Mouse (Mus musculus) forebrain, embryonic 10.5 days (tissue): ENCODE results near the gene Slc22a3. TPM values are rescaled to one million over a fixed set of nuclear protein-coding genes. Genes with fewer than 3 reads are reported as not detected.

ENCODE experiments used
- DNase-seq: peaks from one replicate; pipeline ENCODE4 v3.0.0-alpha.2; 2017; ENCODE audit warnings: low spot score; ENCODE audit errors: extremely low spot score
- H3K27ac ChIP-seq: fragments of 300-500 bp; sonication (generic); 2 replicates; pipeline ENCODE4 v1.5.1; 2016; ENCODE audit warnings: mild to moderate bottlenecking
- H3K27me3 ChIP-seq: fragments of 300-500 bp; sonication (generic); 2 replicates; pipeline ENCODE4 v1.6.1; 2016; ENCODE audit warnings: mild to moderate bottlenecking; ENCODE audit not compliant: poor library complexity, severe bottlenecking
- H3K36me3 ChIP-seq: fragments of 300-500 bp; sonication (generic); replicated peaks from 2 replicates; pipeline ENCODE4 v1.6.1; 2016; ENCODE audit warnings: mild to moderate bottlenecking, moderate library complexity
- H3K4me1 ChIP-seq: fragments of 300-500 bp; sonication (generic); 2 replicates; pipeline ENCODE4 v1.6.1; 2016
- H3K4me3 ChIP-seq: fragments of 300-500 bp; sonication (generic); 2 replicates; pipeline ENCODE4 v1.5.1; 2016; ENCODE audit warnings: mild to moderate bottlenecking, moderate library complexity
- H3K9me3 ChIP-seq: fragments of 300-500 bp; sonication (generic); 2 replicates; pipeline ENCODE4 v1.6.1; 2016; ENCODE audit warnings: mild to moderate bottlenecking, moderate library complexity
- WGBS: fragments of 180-500 bp; shearing (Covaris S2); methylation state at CpG from one replicate; pipeline ENCODE4 v1.1.7; 2016; 5-methylcytosine and 5-hydroxymethylcytosine counted together
- polyA plus RNA-seq: library from polyadenylated mRNA; unstranded; fragments of >200 nt; fragmentation: Nextera tagmentation; extraction: Ambion mirVana; gene quantifications from 2 replicates; pipeline ENCODE4 v1.2.1, GENCODE M21; 2016

The Slc22a3 gene
- 0.04 TPM in 1 of 2 replicates, not detected in the other for polyA plus RNA-seq

GRCm38 (mm10) chr17:12507654-12508204, at the start of gene Slc22a3:
TSS of gene Slc22a3 (minus strand) at chr17:12507704.
- no peaks in the 10 kb centered on the region for H3K36me3 ChIP-seq
- no peak within 1 kb of the TSS for H3K27ac ChIP-seq
- H3K27me3 ChIP-seq = peaks cover 65% of the 10 kb centered on the region
- no peak for DNase-seq
- WGBS = 8% methylated on average over 14 of the region's 14 CpGs
- peaks cover 10% of the 10 kb centered on the region for H3K4me1 ChIP-seq
- H3K4me3 ChIP-seq = peak within 1 kb of the TSS; percentile 43
- no peaks in the 10 kb centered on the region for H3K9me3 ChIP-seq

DNA sequence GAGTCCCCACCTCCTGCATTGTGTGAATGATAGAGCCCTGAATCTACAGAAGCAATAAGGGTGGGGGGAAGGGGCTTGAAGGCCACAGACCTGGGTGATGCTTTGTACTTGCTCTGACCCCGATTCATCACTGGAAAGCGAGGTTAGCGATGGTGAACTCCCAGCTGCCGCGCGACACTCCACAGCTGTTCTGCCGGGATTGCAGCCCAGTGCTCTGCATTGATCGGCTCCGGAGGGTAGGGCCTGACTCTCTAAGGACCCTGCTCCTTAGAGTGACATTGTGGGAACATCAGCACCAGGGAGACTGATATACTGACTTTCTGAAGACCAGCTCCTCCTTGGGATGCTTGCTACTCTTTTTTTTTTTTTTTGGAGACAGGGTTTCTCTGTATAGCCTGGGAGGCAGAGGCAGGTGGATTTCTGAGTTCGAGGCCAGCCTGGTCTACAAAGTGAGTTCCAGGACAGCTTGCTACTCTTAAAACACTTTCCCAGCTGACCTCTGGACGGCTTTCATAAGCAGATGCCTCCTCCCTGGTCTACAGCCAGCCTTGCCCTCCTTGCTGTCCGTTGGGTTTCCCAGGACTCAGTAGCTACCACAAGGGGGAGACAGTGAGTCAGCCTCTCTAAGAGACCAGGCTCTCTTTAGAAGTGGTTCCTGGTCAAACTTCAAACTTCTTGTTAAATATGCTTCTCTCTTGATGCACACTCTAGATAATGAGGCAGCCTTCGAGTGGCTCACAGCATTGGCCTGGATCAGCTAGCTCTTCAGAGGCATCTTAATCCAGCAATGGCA, 27.0 kb upstream of the Slc22a3 start:
- no peaks in the 10 kb centered on the region for H3K9me3 ChIP-seq
- H3K27me3 ChIP-seq = no peaks in the 10 kb centered on the region
- no peaks in the 10 kb centered on the region for H3K36me3 ChIP-seq
- H3K4me1 ChIP-seq = no peaks in the 10 kb centered on the region; the same call in 1 of the 2 replicates
- no peak overlapping the region for H3K27ac ChIP-seq
- DNase-seq = peak; percentile 63
- WGBS = 65% methylated on average over 13 of the region's 13 CpGs
- H3K4me3 ChIP-seq = no peak overlapping the region

GRCm38 (mm10) chr17:12532115-12532514, 24.6 kb upstream of the Slc22a3 start:
- no peak overlapping the region for H3K27ac ChIP-seq
- H3K9me3 ChIP-seq = no peaks in the 10 kb centered on the region
- WGBS = 40% methylated on average over 5 of the region's 5 CpGs
- H3K27me3 ChIP-seq = no peaks in the 10 kb centered on the region
- no peak overlapping the region for H3K4me3 ChIP-seq
- no peaks in the 10 kb centered on the region; the same call in 1 of the 2 replicates for H3K4me1 ChIP-seq
- no peaks in the 10 kb centered on the region for H3K36me3 ChIP-seq
- peak; percentile 57 for DNase-seq

- no peak overlapping the region for H3K27ac ChIP-seq
- no peaks in the 10 kb centered on the region for H3K9me3 ChIP-seq
- H3K4me1 ChIP-seq = no peaks in the 10 kb centered on the region; the same call in 1 of the 2 replicates
- H3K36me3 ChIP-seq = no peaks in the 10 kb centered on the region
- H3K27me3 ChIP-seq = no peaks in the 10 kb centered on the region
- WGBS = 71% methylated on average over 6 of the region's 6 CpGs
- DNase-seq = no peak
- H3K4me3 ChIP-seq = no peak overlapping the region
These were observed 22.6 kb upstream of the Slc22a3 start for GRCm38 (mm10) chr17:12530081-12530480.

DNA sequence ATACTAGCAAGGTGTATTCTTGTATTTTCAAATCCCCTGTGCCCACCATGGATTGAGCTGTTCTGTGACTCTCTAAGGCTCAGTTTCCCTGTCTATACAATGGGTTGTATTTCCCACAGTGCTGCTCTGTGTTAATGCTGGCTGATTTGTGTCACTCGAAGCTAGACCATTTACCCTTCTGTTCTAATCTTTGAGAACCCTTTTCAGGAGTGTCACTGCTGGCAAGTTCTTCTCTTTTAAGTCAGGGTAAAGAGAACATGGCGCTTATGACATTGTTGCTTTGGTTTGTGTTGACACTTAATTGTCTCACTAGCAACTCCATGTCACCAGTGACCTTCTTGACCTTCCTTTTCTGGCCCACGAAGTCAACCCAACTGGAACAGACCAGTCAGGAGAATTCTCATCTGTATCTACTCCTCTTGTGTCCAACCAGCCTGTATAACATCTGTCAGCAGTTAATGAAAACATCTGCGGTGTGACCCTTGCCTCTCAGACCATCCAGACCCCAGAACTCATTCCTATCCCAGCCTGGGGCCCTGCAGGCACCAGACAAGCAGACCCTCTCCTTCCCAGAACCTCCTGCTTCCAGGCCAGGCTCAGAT, 22.0 kb upstream of the Slc22a3 start:
- no peaks in the 10 kb centered on the region for H3K9me3 ChIP-seq
- H3K4me3 ChIP-seq = no peak overlapping the region
- H3K27me3 ChIP-seq = no peaks in the 10 kb centered on the region
- no peaks in the 10 kb centered on the region; the same call in 1 of the 2 replicates for H3K4me1 ChIP-seq
- 71% methylated on average over 4 of the region's 4 CpGs for WGBS
- H3K36me3 ChIP-seq = no peaks in the 10 kb centered on the region
- no peak overlapping the region for H3K27ac ChIP-seq
- no peak for DNase-seq

DNA sequence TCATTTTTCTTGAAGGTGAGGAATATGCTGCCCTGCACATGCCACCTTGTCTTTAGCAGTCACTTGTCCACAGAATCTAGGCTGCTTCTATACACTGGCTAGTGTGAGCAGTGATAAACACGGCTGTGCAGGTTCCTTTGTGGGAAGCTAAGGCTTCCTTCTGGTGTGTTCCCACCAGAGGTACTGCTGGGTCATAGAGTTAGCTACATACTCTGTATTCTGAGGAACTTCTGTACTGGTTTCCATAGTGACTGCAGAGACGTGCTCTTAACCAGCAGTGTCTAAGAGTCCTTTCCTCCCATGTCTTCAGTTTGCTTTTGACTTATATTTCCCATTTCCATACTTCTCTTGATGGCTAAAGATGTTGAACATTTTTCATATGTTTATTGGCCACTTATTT, 11.6 kb upstream of the Slc22a3 start:
- DNase-seq = no peak
- peaks cover 16% of the 10 kb centered on the region for H3K9me3 ChIP-seq
- no peak overlapping the region for H3K4me3 ChIP-seq
- H3K27ac ChIP-seq = no peak overlapping the region
- no peaks in the 10 kb centered on the region for H3K27me3 ChIP-seq
- 87% methylated on average over 2 of the region's 2 CpGs for WGBS
- H3K4me1 ChIP-seq = no peaks in the 10 kb centered on the region
- no peaks in the 10 kb centered on the region for H3K36me3 ChIP-seq

GRCm38 (mm10) chr17:12518194-12518593, 10.7 kb upstream of the Slc22a3 start:
- H3K27ac ChIP-seq = no peak overlapping the region
- no peak for DNase-seq
- no peaks in the 10 kb centered on the region for H3K4me1 ChIP-seq
- no peaks in the 10 kb centered on the region for H3K27me3 ChIP-seq
- 87% methylated on average over 6 of the region's 6 CpGs for WGBS
- no peaks in the 10 kb centered on the region for H3K36me3 ChIP-seq
- no peak overlapping the region for H3K4me3 ChIP-seq
- H3K9me3 ChIP-seq = peaks cover 16% of the 10 kb centered on the region

DNA sequence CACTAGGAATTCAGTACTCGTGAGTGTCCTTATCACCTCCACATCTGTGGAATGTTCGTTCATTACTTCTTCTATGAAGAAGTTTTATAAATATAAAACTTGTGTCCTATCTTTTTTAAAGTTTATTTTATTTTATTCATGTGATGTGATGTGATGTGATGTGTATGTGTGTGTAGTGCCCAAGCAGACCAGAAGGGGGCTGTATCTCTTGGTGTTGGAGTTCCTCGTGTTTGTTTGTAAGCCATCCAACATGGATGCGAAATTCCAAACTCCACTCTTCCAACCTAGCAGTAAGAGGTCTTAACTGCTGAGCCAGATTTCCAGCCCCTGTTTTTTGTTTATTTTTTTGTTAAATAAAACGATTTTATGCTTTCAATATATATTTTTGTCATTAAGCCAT, 6.5 kb upstream of the Slc22a3 start:
- H3K9me3 ChIP-seq = no peaks in the 10 kb centered on the region

GRCm38 (mm10) chr17:12513107-12513923, 5.8 kb upstream of the Slc22a3 start:
- Histone ChIP-seq H3K27ac (no peak overlapping the region), H3K4me3 (no peak overlapping the region), H3K27me3 (peaks cover 18% of the 10 kb centered on the region), H3K4me1 (no peaks in the 10 kb centered on the region), H3K36me3 (no peaks in the 10 kb centered on the region), H3K9me3 (no peaks in the 10 kb centered on the region)
- DNase-seq = no peak
- 86% methylated on average over 9 of the region's 9 CpGs for WGBS

More for the DNA sequence above, 6.5 kb upstream of the Slc22a3 start:
- Histone ChIP-seq H3K36me3 (no peaks in the 10 kb centered on the region), H3K4me3 (no peak overlapping the region), H3K27me3 (peaks cover 11% of the 10 kb centered on the region), H3K27ac (no peak overlapping the region), H3K4me1 (no peaks in the 10 kb centered on the region)
- DNase-seq = no peak
- WGBS = 83% methylated on average over 5 of the region's 5 CpGs

DNA sequence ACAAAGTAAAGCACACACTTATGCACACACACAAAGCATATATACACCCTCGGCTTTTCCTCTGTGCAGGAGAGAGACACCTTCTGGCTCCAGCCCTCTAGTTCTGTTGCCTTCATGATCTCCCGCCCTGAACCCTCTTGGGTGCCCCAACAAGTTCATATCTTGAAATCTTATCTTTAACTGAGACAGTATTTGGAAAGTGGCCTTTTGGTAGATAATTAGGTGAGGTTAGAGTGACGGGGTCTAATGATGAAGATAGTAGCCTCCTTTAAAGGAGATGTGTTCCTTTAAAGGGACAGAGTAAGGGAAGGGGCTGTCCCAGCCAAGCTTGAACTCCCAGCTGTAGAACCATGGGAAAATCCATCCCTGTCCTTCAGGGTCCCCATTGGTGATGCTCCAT, 3.7 kb upstream of the Slc22a3 start:
- Histone ChIP-seq H3K9me3 (no peaks in the 10 kb centered on the region), H3K4me1 (peaks cover 10% of the 10 kb centered on the region), H3K27ac (no peak overlapping the region), H3K36me3 (no peaks in the 10 kb centered on the region), H3K27me3 (peaks cover 39% of the 10 kb centered on the region), H3K4me3 (no peak overlapping the region)
- no peak for DNase-seq
- 82% methylated on average over 3 of the region's 3 CpGs for WGBS

DNA sequence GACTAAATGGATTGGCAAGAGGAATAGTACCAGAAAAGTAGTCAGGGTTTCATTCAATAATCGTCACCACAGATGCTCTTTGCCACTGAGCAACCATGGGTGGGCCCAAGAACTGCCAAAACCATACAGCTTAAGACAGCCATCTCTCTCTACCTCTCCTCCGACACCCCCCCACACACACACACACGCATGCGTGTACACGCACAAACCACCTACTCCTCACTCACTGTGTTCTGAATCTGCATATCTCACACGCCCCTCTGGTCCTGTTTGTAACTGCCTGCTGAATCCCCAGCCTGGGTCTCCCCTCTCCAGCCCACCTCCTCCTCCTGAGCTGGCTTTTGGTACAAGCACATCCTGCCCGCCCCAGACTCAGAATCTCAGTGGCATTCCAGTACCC, 872 bp upstream of the Slc22a3 start:
- no peak overlapping the region for H3K27ac ChIP-seq
- peaks cover 10% of the 10 kb centered on the region for H3K4me1 ChIP-seq
- no peaks in the 10 kb centered on the region for H3K36me3 ChIP-seq
- DNase-seq = no peak
- WGBS = 20% methylated on average over 7 of the region's 7 CpGs
- H3K4me3 ChIP-seq = no peak overlapping the region
- H3K9me3 ChIP-seq = no peaks in the 10 kb centered on the region
- peaks cover 65% of the 10 kb centered on the region for H3K27me3 ChIP-seq

GRCm38 (mm10) chr17:12506903-12507563, 471 bp downstream of the Slc22a3 start:
- Histone ChIP-seq H3K27ac (no peak overlapping the region), H3K9me3 (no peaks in the 10 kb centered on the region), H3K27me3 (peaks cover 65% of the 10 kb centered on the region), H3K4me3 (peak overlapping the region; percentile 43), H3K4me1 (peaks cover 10% of the 10 kb centered on the region), H3K36me3 (no peaks in the 10 kb centered on the region)
- 2% methylated on average over 65 of the region's 65 CpGs for WGBS
- DNase-seq = no peak
